ENCODE assay signal across 9 mouse cellular contexts in the genomic region with DNA sequence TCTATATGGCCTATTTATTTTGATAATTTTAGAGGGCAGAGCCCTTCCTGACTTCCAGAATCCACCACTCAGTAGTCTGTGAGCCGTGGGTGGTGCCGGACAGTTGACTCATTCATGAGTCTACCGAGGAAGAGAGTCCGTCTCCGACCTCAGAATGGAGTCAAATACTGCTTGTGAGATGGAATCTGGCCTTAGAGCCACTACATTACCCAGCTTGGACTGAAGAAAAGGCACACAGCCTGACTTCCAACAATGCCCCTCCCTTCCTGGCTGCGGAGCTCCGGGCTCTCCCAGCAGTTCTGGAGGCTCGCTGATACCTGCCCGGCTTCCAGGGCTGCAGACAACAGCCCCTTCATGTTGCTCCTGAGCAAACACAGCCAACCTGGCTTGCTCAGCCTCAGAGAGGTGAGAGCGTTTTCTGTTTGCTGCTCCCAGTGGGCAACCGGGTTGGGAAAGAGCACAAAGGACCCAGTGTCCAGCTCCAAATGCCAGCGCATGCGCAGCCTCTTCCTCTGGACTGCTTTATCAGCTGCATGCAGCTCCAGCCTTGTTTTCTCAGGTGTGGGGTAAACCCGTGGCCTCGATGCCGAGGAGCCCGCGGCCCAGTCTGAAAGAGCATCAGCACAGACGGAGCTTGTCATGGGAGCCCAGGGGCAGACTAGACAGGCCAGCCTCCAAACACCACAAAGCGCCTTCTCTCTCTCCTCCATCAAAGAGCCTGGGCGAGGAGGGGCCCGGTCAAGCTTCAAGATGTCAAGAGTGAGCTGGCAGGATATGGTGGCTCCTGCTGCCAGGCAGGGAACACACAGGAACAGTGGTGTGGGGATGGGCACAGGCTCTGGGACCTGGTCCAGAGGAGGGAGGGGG. TPM values are rescaled to one million over a fixed set of nuclear protein-coding genes. Genes with fewer than 3 reads are reported as not detected.
DNase-seq lines count a peak whose midpoint lies in the region; ATAC-seq lines count a peak whose summit lies in the region.
"Had no signal": no experiment of that assay in that cellular context is flagged by ENCODE, and none has a peak within 500 bp of the region (broad histone marks: within the 10 kb centered on the region; RNA-seq: fewer than 3 reads in every experiment).

No protein-coding gene starts in this region.

- no peaks in the 10 kb centered on the region for H3K36me3 ChIP-seq in forebrain, embryonic 15.5 days
- no peaks in the 10 kb centered on the region for H3K36me3 ChIP-seq in hindbrain, embryonic 14.5 days (replicated peaks; ENCODE audit: control insufficient read depth, insufficient read depth)
- H3K36me3 ChIP-seq in lung, embryonic 15.5 days, result no peaks in the 10 kb centered on the region

- 69% methylated on average over 22 of the region's 22 CpGs for WGBS in forebrain, embryonic 15.5 days
- WGBS in hindbrain, embryonic 14.5 days, result 64% methylated on average over 22 of the region's 22 CpGs
- 23% methylated on average over 22 of the region's 22 CpGs for WGBS in lung, embryonic 15.5 days

- no peak overlapping the region for H3K4me3 ChIP-seq in forebrain, embryonic 15.5 days
- no peak overlapping the region for H3K4me3 ChIP-seq in hindbrain, embryonic 14.5 days (replicated peaks; ENCODE audit: low read length)
- no peak overlapping the region for H3K4me3 ChIP-seq in lung, embryonic 15.5 days

- ATAC-seq in forebrain, embryonic 15.5 days (replicated peaks), result 0 out of 2 replicates have a peak, but pooled peaks have one; percentile 19
- ATAC-seq in hindbrain, embryonic 14.5 days (ENCODE audit: low FRiP score), result peak; percentile 44; the same call in 1 of the 2 replicates
- ATAC-seq in lung, embryonic 15.5 days (ENCODE audit: borderline replicate concordance, extremely low read depth, low FRiP score, low TSS enrichment), result peak; percentile 66

- no peak overlapping the region for H3K4me2 ChIP-seq in forebrain, embryonic 15.5 days (replicated peaks)
- H3K4me2 ChIP-seq in hindbrain, embryonic 14.5 days (replicated peaks), result no peak overlapping the region; the same call in 1 of the 2 replicates
- peak overlapping the region; percentile 39 for H3K4me2 ChIP-seq in lung, embryonic 15.5 days

- DNase-seq in ovary, postnatal 36 days (ENCODE audit: low spot score), result peak; percentile 12
- no peak for DNase-seq in ovary, postnatal 10 days (ENCODE audit: low spot score)
- peak; percentile 48 for DNase-seq in hindbrain, embryonic 14.5 days (ENCODE audit: low spot score)
- peak; percentile 56 to 61 for DNase-seq in layer of hippocampus, postnatal 14 days (ENCODE audit: low spot score in 2 of 2)
- peak; percentile 63 for DNase-seq in right cerebral cortex, postnatal 4 days
- no peak for DNase-seq in spleen, postnatal 10 days (ENCODE audit: low spot score in 2 of 2)

- no peaks in the 10 kb centered on the region for H3K27me3 ChIP-seq in forebrain, embryonic 15.5 days
- no peaks in the 10 kb centered on the region for H3K27me3 ChIP-seq in hindbrain, embryonic 14.5 days (ENCODE audit: control insufficient read depth, insufficient read depth, low read length)
- H3K27me3 ChIP-seq in lung, embryonic 15.5 days, result no peaks in the 10 kb centered on the region

- H3K27ac ChIP-seq in forebrain, embryonic 15.5 days (replicated peaks), result peak overlapping the region; percentile 32; the same call in 1 of the 2 replicates
- H3K27ac ChIP-seq in hindbrain, embryonic 14.5 days, result peak overlapping the region; percentile 71
- H3K27ac ChIP-seq in lung, embryonic 15.5 days, result peak overlapping the region; percentile 91

- H3K4me1 ChIP-seq in forebrain, embryonic 15.5 days, result peaks cover 23% of the 10 kb centered on the region
- H3K4me1 ChIP-seq in hindbrain, embryonic 14.5 days (replicated peaks; ENCODE audit: control insufficient read depth, insufficient read depth, low read length), result peaks cover 18% of the 10 kb centered on the region
- H3K4me1 ChIP-seq in lung, embryonic 15.5 days, result peaks cover 42% of the 10 kb centered on the region

- H3K9me3 ChIP-seq in forebrain, embryonic 15.5 days, result no peaks in the 10 kb centered on the region
- H3K9me3 ChIP-seq in hindbrain, embryonic 14.5 days (ENCODE audit: control insufficient read depth, low read length), result no peaks in the 10 kb centered on the region
- H3K9me3 ChIP-seq in lung, embryonic 15.5 days, result no peaks in the 10 kb centered on the region

- no peak overlapping the region for H3K9ac ChIP-seq in forebrain, embryonic 15.5 days (replicated peaks)
- peak overlapping the region; percentile 28; the same call in 1 of the 2 replicates for H3K9ac ChIP-seq in hindbrain, embryonic 14.5 days
- H3K9ac ChIP-seq in lung, embryonic 15.5 days, result 0 out of 2 replicates have a peak overlapping the region, but pooled peaks have one; percentile 1

RNA-seq across cellular contexts. Expression of a gene that starts 39.0 kb away (rescaled TPM):
- polyA plus RNA-seq in forebrain, embryonic 15.5 days (2015; fragmentation: Nextera tagmentation; extraction: Ambion mirVana), result 2.5 and 2.8 TPM in 2 replicates
- polyA plus RNA-seq in hindbrain, embryonic 14.5 days (2014; fragmentation: Nextera tagmentation; extraction: Ambion mirVana), result 5.8 and 6.4 TPM in 2 replicates
- 1 to 10 TPM in 1 of 2 experiments, under 1 TPM in 1; 0.97 to 1.6 TPM for total RNA-seq in layer of hippocampus, postnatal 14 days (2021)
- polyA plus RNA-seq in lung, embryonic 15.5 days (2015; fragmentation: Nextera tagmentation; extraction: Ambion mirVana), result 6.4 and 7.7 TPM in 2 replicates
- total RNA-seq: hematopoietic stem cell, adult 5-6 weeks had no signal

Comparison
In these comparisons a context has a peak if more than half of its experiments do, and no peak if none do; other contexts are left out.
1. DNase-seq: peak in ovary, postnatal 36 days (single experiment), hindbrain, embryonic 14.5 days (single experiment), layer of hippocampus, postnatal 14 days (2 of 2) and right cerebral cortex, postnatal 4 days (single experiment); none in ovary, postnatal 10 days (single experiment) and spleen, postnatal 10 days (0 of 2).
2. H3K27ac ChIP-seq: peak in every context shown above with its lines; median percentile 91 in lung, embryonic 15.5 days; 71 in hindbrain, embryonic 14.5 days; 32 in forebrain, embryonic 15.5 days.
3. Peak in every context shown above with its lines, with median percentiles within 50 percentile points of each other: ATAC-seq.